Mouse (Mus musculus): ENCODE results near the gene Fam205a1.
"Not testable (repeated sequence)": the region's sequence is repeated elsewhere in the genome, so short reads cannot be mapped to it uniquely, and the experiment has no call there.

Gene Fam205a1

GRCm38 (mm10) chr4:42853788-42854187, at the start of gene Fam205a1:
Gene Fam205a1, minus strand, starts transcription at chr4:42853888.
- not testable (repeated sequence) for DNase-seq (ENCODE audit: low spot score)

DNA sequence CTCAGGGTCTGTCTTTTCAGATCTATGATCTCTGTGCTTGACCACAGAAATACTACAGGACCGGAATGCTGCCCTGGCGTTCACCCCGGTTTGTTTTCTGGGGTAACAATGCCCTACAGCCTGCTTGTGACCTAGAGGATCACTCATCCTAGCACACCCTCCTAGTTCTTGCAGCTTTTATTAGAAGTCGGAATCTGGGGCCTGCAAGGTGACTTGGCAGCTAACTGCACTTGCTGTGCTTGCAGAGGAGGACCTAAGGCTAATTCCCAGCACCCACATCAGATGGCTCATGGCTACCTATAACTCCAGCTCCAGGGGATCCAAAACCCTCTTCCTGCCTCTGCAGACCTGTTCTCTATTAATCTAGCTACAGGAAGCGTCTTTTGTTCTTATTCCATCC, 49.0 kb upstream of the Fam205a1 start:
- DNase-seq (ENCODE audit: low spot score): no peak

DNA sequence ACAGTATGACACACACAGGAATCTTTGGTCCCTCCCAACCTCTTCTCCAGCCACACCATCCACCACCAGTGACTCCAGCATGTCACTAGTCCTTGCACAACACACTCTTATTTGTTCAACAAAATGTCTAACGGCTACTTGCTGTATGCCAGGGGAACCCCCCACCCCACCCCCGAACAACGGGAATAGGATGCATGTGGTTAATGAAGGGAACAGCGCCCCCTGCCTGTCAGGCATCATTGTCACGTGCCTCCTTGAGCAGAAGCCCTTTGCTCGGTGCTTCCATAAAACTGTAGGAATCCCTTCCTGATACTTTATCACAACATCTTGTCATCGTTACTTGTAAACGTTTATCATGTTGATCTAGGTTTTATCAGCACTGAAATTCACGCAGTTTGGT, 48.5 kb upstream of the Fam205a1 start:
- no peak for DNase-seq (ENCODE audit: low spot score)

- DNase-seq (ENCODE audit: low spot score): no peak
These were observed 47.2 kb upstream of the Fam205a1 start for GRCm38 (mm10) chr4:42900878-42901277.

DNA sequence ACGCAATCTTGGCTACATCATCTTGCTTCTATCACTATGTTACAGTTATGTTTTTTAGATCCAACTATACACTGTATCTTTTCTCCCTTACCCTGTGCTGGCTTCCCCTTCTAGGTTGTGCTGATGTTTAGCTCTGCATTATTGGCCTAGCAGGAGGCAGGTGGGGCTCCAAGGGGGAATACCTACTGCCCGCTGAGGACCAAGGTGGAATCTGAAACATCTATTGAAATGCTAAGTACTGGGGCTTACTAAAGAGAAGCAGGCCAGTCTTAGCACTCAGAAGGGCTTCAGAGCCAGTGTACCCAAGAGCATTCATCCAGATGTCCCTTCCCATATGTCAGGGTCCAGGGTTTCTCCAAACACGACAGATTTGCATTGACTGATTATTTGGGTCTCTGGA, 45.2 kb upstream of the Fam205a1 start:
- DNase-seq (ENCODE audit: low spot score): no peak

- DNase-seq (ENCODE audit: low spot score): no peak
These were observed 41.4 kb upstream of the Fam205a1 start for GRCm38 (mm10) chr4:42895118-42895517.

DNA sequence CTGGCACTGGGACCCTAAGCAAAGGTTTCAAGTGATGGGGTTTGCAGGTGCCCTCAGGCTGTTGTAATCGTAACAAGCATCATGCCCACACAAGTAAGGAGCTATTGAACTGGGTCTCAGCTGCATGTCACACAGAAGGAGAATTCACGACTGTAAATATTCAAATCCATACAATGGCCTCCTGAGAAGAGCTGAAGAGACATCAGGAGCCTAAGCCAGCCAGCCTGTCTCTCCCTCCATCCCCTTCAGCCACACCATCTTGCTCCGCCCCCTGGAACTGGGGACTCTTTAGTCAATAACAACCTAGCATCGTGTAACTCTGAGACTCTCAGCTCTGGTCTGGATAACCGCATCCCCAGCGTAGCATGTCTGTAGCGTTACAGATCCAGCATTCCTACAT, 37.5 kb upstream of the Fam205a1 start:
- DNase-seq (ENCODE audit: low spot score): no peak

DNA sequence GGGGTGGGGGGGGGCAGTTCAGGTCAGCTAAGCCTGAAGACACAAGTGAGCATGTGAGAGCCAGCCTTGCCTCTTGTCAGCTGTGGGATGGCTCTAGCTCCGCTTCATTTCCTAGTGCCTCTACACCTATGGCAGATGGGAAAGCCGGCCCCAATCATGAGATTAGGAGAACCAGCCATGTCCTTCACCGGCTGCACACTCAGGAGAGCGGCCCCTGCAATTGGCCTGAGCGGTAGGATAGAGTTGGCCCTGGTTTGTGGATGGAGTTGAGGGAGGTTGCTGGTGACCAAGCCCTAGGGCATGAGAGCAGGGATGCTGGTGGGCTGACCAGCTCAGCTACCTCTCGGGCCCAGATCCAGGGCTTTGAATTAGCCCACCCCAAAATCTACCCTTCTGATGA, 35.1 kb upstream of the Fam205a1 start:
- no peak for DNase-seq (ENCODE audit: low spot score)

GRCm38 (mm10) chr4:42886926-42887325, 33.2 kb upstream of the Fam205a1 start:
- DNase-seq (ENCODE audit: low spot score): no peak

GRCm38 (mm10) chr4:42880677-42880948, 26.9 kb upstream of the Fam205a1 start:
- no peak for DNase-seq (ENCODE audit: low spot score)

GRCm38 (mm10) chr4:42879829-42880676, 26.4 kb upstream of the Fam205a1 start:
- no peak for DNase-seq (ENCODE audit: low spot score)

DNA sequence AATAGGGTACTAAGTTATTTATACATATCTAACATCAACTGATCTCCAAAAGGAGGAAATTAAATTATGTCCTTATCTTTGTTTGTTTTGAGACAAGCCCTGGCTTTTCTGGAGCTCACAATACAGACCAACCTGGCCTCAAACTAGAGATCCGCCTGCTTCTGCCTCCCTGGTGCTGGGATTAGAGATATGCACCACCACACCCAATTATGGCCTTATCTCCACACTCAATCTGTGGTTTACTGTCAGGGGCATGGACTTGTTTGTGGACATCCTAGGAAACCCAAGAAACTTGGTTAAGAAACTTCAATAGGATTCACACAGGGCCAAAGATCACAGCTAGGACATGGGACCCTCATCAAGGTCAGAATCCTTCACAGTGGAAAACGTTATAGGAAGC, 24.0 kb upstream of the Fam205a1 start:
- DNase-seq (ENCODE audit: low spot score): no peak

DNA sequence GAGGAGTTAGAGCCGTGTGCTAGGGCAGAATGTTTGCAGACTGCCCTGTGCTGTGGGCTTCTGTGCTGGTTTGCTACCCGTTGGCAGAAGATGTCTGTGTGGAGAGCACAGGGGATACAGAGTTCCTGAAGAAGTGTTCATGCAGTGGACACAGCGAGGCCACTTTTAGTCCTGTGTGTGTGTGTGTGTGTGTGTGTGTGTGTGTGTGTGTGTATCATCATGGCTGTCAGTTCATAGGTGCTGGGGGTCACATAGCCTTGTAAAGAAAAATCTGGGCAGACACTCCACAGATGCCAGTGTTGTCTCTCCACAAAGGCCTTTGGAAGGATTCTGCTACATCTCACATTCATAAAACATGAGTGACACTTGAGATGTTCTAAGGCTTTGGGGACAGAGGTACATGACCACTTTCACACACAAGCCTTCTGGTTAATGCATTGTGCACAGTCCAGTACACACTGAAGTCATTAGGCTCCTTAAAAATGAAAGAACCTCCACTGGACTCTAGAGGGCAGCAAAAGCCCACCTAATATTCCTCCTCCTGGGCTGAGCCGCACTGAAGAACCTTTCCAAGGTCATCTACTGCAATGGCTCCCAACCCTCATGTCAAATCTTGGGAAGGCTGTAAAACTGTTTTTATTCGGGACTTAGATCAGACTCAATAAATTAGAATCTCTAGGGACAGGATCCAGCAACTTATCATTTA, 23.1 kb upstream of the Fam205a1 start:
- peak; percentile 71 for DNase-seq (ENCODE audit: low spot score)

GRCm38 (mm10) chr4:42874134-42874533, 20.4 kb upstream of the Fam205a1 start, which contains the start of gene Fam205c:
Gene Fam205c, minus strand, starts transcription at chr4:42874234.
- DNase-seq (ENCODE audit: low spot score): no peak

DNA sequence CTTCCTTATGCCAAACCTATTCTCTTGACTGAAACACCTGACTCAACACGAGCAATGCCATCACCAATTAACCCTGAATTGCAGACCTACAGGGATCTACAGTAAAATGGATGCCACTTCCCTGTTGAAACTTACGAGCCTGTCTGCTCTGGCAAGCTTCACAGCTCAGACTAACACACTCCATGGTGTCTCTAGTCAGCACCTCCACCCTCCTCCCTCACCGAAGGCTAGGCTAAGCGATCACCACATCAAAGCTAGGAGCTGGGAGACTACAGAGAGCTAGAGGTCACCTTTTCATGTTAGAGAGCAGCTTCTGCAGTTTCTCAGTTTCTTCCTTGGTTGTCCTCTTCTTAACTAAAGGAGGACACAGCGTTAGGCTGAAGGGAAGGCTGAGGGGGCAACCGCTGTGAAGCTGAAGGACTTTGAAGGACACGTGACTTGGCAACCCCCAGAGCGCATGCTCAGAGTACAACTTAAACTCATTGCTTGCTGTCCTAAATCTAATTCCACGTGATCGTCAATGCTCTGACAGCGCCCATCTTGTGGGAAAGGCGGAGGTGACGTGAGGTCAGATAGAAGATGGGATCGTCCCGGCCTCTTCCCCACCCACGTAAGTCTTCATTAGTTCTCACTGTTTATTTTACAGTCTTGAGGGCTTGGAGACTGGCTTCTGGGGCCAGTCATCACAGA, 19.2 kb upstream of the Fam205a1 start:
- peak; percentile 1 for DNase-seq (ENCODE audit: low spot score)

- peak; percentile 0 for DNase-seq (ENCODE audit: low spot score)
These were observed 18.5 kb upstream of the Fam205a1 start for GRCm38 (mm10) chr4:42872151-42872550.

DNA sequence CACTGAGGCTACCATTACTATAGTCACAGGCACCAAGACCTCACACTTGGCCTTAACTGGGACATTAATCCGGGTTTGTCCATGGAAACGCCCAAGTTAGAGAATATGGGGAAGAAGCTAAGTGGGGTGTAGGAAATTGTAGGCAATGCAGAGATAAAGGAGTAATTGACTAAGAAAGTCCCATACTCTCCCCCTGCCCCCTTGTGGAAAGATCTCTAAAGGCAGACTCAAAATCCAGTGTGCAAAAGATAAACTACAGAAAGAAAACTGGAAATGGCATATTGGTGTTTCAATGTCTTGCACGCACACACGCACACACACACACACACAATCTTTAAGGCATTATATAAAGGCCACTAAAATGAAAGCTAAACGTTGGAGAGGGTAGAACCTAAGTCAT, 17.1 kb upstream of the Fam205a1 start:
- peak; percentile 0 for DNase-seq (ENCODE audit: low spot score)

- peak; percentile 0 for DNase-seq (ENCODE audit: low spot score)
These were observed 14.5 kb upstream of the Fam205a1 start for GRCm38 (mm10) chr4:42868193-42868592.

DNA sequence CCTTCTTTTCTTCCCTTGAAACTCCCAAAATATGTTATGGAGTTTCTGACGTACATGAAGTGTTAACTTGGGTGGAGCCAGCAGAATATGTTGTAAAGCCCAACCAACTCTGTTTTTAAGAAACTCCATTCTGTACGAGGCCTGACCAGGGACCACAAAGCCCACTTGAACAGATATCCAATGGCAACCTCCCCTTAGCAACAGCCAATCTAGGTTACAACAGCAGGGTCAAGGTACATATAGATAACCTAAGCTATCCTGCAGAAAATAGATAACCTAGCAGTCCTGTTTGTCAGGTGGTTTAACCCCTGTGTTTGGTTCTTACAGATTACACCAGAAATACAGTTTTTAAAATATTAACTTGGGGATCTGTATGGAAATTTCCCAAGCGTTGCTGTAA, 13.7 kb upstream of the Fam205a1 start:
- DNase-seq (ENCODE audit: low spot score): no peak

- not testable (repeated sequence) for DNase-seq (ENCODE audit: low spot score)
These were observed 9.8 kb upstream of the Fam205a1 start for GRCm38 (mm10) chr4:42863487-42863886.

DNA sequence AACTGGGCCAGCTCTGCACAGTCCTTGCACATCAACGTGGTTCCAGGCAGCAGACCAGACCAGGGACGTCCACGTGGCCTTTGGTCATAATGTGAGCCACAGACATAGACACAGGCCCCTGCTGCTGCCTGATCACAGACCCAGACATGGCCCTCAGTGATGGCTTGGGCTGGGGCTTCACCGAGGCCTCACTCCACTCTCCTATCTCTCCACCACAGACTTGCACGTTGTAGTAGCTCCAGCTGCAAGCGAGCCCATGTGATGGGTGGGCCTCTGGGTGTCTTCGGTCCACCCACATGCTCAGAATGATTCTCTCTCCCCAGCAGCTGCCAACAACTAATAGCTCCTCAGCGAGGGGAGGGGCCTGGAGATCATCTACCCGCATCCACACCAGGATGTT, 6.8 kb upstream of the Fam205a1 start:
- not testable (repeated sequence) for DNase-seq (ENCODE audit: low spot score)

DNA sequence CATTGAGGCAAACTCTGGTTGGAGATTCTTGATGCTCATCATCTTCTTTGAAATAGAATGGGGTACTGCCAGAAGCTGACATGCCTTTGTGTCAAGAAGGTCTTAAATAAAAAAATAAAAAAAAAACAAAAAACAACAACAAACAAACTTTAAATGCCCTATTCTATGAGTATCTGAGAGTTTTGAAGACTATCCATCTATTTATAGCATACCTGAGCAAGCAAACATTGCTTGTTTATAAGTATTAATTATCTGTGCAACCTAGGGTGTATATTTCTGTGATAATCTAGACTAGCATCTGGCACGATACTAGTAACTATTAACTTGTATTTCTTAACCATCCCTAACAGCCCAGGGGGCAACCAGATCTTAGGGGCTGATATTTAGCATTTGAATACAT, 3.0 kb upstream of the Fam205a1 start, which contains the start of gene Gm12394:
Gm12394 (minus strand) TSS at position 101 of the 400 bp plus-strand sequence.
- DNase-seq (ENCODE audit: low spot score): not testable (repeated sequence)
